Mouse (Mus musculus) midbrain, embryonic 10.5 days (tissue): ENCODE data around the gene Parl. TPM values are rescaled to one million over a fixed set of nuclear protein-coding genes. Genes with fewer than 3 reads are reported as not detected.

Experiments
- polyA plus RNA-seq: library from polyadenylated mRNA; unstranded; fragments of >200 nt; fragmentation: Nextera tagmentation; extraction: Ambion mirVana; gene quantifications from 2 replicates; pipeline ENCODE4 v1.2.1, GENCODE M21; 2016

Gene Parl
- polyA plus RNA-seq, 1 experiment from 2014 or later = 135 TPM

Other genes with a start within 250 kb of the Parl start
- gene Klhl24, start 204.8 kb downstream of the Parl start, polyA plus RNA-seq = 20.6 and 34.6 TPM in 2 replicates
- 35.2 and 38.5 TPM in 2 replicates for gene Yeats2, start 161.3 kb downstream of the Parl start, polyA plus RNA-seq
- 0.84 and 1.3 TPM in 2 replicates for gene Map6d1, start 61.0 kb downstream of the Parl start, polyA plus RNA-seq
- not detected in 2 replicates for gene Cyp2ab1, start 23.0 kb upstream of the Parl start, polyA plus RNA-seq
- 56.1 and 72.8 TPM in 2 replicates for gene Abcc5, start 124.0 kb upstream of the Parl start, polyA plus RNA-seq
- gene Eif2b5, start 196.4 kb upstream of the Parl start, polyA plus RNA-seq = 151 TPM in 2 replicates
- 28.5 and 37.5 TPM in 2 replicates for gene Dvl3, start 214.6 kb upstream of the Parl start, polyA plus RNA-seq
- gene Ap2m1, start 233.1 kb upstream of the Parl start, polyA plus RNA-seq = 711 and 831 TPM in 2 replicates
- gene Abcf3, start 246.2 kb upstream of the Parl start, polyA plus RNA-seq = 58.9 and 62.2 TPM in 2 replicates